Mouse (Mus musculus): ENCODE results near the gene Fam189a2. TPM values are rescaled to one million over a fixed set of nuclear protein-coding genes. Genes with fewer than 3 reads are reported as not detected.

The Fam189a2 gene
- polyA plus RNA-seq, 1 experiment from 2014 or later = 0.19 TPM

GRCm38 (mm10) chr19:23948301-23949000 is 82.4 kb downstream of the Fam189a2 start:
- Histone ChIP-seq H3K4me3 (ENCODE audit: low read depth, low read length) (no peak overlapping the region), H3K36me3 (ENCODE audit: control insufficient read depth, insufficient read depth, low read length) (no peaks in the 10 kb centered on the region), H3K9me3 (ENCODE audit: control insufficient read depth, low read length) (no peaks in the 10 kb centered on the region), H3K27ac (ENCODE audit: low read depth, low read length) (no peak overlapping the region), H3K27me3 (replicated peaks; ENCODE audit: control insufficient read depth, insufficient read depth, low read length) (no peaks in the 10 kb centered on the region), H3K4me1 (replicated peaks; ENCODE audit: control insufficient read depth, insufficient read depth, low read length) (no peaks in the 10 kb centered on the region), H3K4me2 (no peak overlapping the region), H3K9ac (ENCODE audit: low read depth, low read length) (no peak overlapping the region)
- ATAC-seq (replicated peaks; ENCODE audit: low FRiP score) = no peak
- 51% methylated on average over 12 of the region's 12 CpGs for WGBS
- DNase-seq (ENCODE audit: low spot score) = no peak

DNA sequence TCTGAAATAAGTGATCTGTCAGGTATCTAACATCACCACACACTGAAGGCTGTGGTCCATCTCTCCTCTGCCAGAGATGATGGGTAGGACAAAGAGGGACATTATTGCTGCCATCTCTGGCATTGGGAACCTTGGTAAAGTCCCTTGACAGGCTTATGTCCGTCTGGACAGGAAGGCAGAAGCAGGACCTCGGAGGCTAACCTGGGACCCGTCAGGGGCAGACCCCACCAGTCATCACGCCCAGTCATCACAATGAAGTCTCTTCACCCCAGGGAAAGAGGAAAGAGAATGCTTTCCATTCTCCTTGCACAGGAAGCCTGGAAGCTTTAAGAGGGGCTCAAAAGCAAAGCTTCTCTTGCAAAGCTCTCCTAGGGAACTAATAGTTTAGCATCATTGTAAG is 82.9 kb downstream of the Fam189a2 start:
- Histone ChIP-seq H3K9ac (ENCODE audit: low read depth, low read length) (no peak overlapping the region), H3K36me3 (ENCODE audit: control insufficient read depth, insufficient read depth, low read length) (no peaks in the 10 kb centered on the region), H3K4me2 (no peak overlapping the region), H3K27ac (ENCODE audit: low read depth, low read length) (no peak overlapping the region), H3K4me1 (replicated peaks; ENCODE audit: control insufficient read depth, insufficient read depth, low read length) (no peaks in the 10 kb centered on the region), H3K4me3 (ENCODE audit: low read depth, low read length) (no peak overlapping the region), H3K9me3 (ENCODE audit: control insufficient read depth, low read length) (no peaks in the 10 kb centered on the region), H3K27me3 (replicated peaks; ENCODE audit: control insufficient read depth, insufficient read depth, low read length) (no peaks in the 10 kb centered on the region)
- ATAC-seq (replicated peaks; ENCODE audit: low FRiP score) (no peak), DNase-seq (ENCODE audit: low spot score) (no peak)
- 53% methylated on average over 4 of the region's 4 CpGs for WGBS

DNA sequence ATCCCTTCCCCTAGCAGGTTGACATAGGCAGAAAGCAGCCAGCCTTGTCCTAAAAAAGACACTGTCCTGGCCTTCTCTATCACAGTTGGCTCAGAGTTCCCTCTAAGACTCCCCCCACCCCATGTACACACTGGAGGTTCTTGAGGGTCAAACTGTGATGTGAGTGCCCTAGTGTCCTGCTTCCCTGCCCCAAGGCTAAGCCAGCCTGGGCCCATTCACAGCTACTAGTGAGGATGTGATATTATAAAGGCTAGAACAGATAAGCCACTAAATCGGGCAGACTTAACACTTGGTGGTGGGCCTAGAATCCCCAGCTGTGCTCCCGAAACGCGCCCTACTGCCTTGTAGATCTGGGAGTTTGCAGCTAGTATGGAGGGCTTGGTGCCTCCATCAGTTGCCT is 84.1 kb downstream of the Fam189a2 start:
- no peak for ATAC-seq (replicated peaks; ENCODE audit: low FRiP score)
- WGBS = 67% methylated on average over 4 of the region's 4 CpGs
- H3K9ac ChIP-seq (ENCODE audit: low read depth, low read length) = no peak overlapping the region

GRCm38 (mm10) chr19:23946026-23946685 is 84.7 kb downstream of the Fam189a2 start:
- no peaks in the 10 kb centered on the region for H3K9me3 ChIP-seq (ENCODE audit: control insufficient read depth, low read length)
- no peak overlapping the region for H3K27ac ChIP-seq (ENCODE audit: low read depth, low read length)
- no peak overlapping the region for H3K4me3 ChIP-seq (ENCODE audit: low read depth, low read length)
- H3K9ac ChIP-seq (ENCODE audit: low read depth, low read length) = no peak overlapping the region
- whole genome bisulfite sequencing = 73% methylated on average over 6 of the region's 6 CpGs
- no peaks in the 10 kb centered on the region for H3K36me3 ChIP-seq (ENCODE audit: control insufficient read depth, insufficient read depth, low read length)
- ATAC-seq (replicated peaks; ENCODE audit: low FRiP score) (no peak), DNase-seq (ENCODE audit: low spot score) (no peak)
- H3K4me1 ChIP-seq (replicated peaks; ENCODE audit: control insufficient read depth, insufficient read depth, low read length) = no peaks in the 10 kb centered on the region
- no peak overlapping the region for H3K4me2 ChIP-seq
- no peaks in the 10 kb centered on the region for H3K27me3 ChIP-seq (replicated peaks; ENCODE audit: control insufficient read depth, insufficient read depth, low read length)

More for the DNA sequence above, 84.1 kb downstream of the Fam189a2 start:
- no peaks in the 10 kb centered on the region for H3K9me3 ChIP-seq (ENCODE audit: control insufficient read depth, low read length)
- H3K27ac ChIP-seq (ENCODE audit: low read depth, low read length) = no peak overlapping the region
- no peak overlapping the region for H3K4me2 ChIP-seq
- no peaks in the 10 kb centered on the region for H3K27me3 ChIP-seq (replicated peaks; ENCODE audit: control insufficient read depth, insufficient read depth, low read length)
- H3K36me3 ChIP-seq (ENCODE audit: control insufficient read depth, insufficient read depth, low read length) = no peaks in the 10 kb centered on the region
- DNase-seq (ENCODE audit: low spot score) = no peak
- H3K4me3 ChIP-seq (ENCODE audit: low read depth, low read length) = no peak overlapping the region
- H3K4me1 ChIP-seq (replicated peaks; ENCODE audit: control insufficient read depth, insufficient read depth, low read length) = no peaks in the 10 kb centered on the region

GRCm38 (mm10) chr19:23942886-23943285 is 87.9 kb downstream of the Fam189a2 start:
- no peaks in the 10 kb centered on the region for H3K4me1 ChIP-seq (replicated peaks; ENCODE audit: control insufficient read depth, insufficient read depth, low read length)
- WGBS = 68% methylated on average over 7 of the region's 7 CpGs
- H3K27ac ChIP-seq (ENCODE audit: low read depth, low read length) = no peak overlapping the region
- no peaks in the 10 kb centered on the region; the same call in 1 of the 2 replicates for H3K27me3 ChIP-seq (replicated peaks; ENCODE audit: control insufficient read depth, insufficient read depth, low read length)
- H3K9ac ChIP-seq (ENCODE audit: low read depth, low read length) = no peak overlapping the region
- no peaks in the 10 kb centered on the region for H3K9me3 ChIP-seq (ENCODE audit: control insufficient read depth, low read length)
- no peak overlapping the region for H3K4me3 ChIP-seq (ENCODE audit: low read depth, low read length)
- H3K36me3 ChIP-seq (ENCODE audit: control insufficient read depth, insufficient read depth, low read length) = no peaks in the 10 kb centered on the region
- no peak for ATAC-seq (replicated peaks; ENCODE audit: low FRiP score)
- H3K4me2 ChIP-seq = no peak overlapping the region
- no peak for DNase-seq (ENCODE audit: low spot score)

- Histone ChIP-seq H3K4me1 (replicated peaks; ENCODE audit: control insufficient read depth, insufficient read depth, low read length) (no peaks in the 10 kb centered on the region), H3K27me3 (replicated peaks; ENCODE audit: control insufficient read depth, insufficient read depth, low read length) (no peaks in the 10 kb centered on the region; the same call in 1 of the 2 replicates), H3K9me3 (ENCODE audit: control insufficient read depth, low read length) (no peaks in the 10 kb centered on the region), H3K4me2 (no peak overlapping the region), H3K4me3 (ENCODE audit: low read depth, low read length) (no peak overlapping the region), H3K9ac (ENCODE audit: low read depth, low read length) (no peak overlapping the region), H3K36me3 (ENCODE audit: control insufficient read depth, insufficient read depth, low read length) (no peaks in the 10 kb centered on the region), H3K27ac (ENCODE audit: low read depth, low read length) (no peak overlapping the region)
- ATAC-seq (replicated peaks; ENCODE audit: low FRiP score) (no peak), DNase-seq (ENCODE audit: low spot score) (no peak)
- WGBS = 82% methylated on average over 12 of the region's 12 CpGs
These were observed 89.3 kb downstream of the Fam189a2 start for GRCm38 (mm10) chr19:23941422-23941949.

DNA sequence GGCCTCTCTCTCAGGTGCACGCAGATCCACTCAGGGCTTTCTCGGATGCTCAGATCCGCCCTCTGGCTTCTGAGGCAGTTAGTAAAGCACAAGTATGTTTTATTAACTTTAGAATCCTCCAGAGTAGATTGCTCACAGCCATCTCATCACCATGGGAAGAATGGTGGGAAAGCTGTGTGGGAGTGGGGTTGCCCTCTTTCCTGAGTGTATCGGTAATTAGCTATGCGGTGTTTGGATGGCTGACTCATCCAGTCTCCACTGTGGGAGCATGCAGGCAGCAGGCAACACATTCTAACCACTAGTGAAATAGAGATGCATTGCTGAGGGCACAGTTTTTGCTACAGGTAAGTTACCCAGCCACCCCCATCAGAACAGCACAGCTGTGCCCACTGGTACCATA is 100.0 kb downstream of the Fam189a2 start:
- no peak for ATAC-seq (replicated peaks; ENCODE audit: low FRiP score)
- H3K4me3 ChIP-seq (ENCODE audit: low read depth, low read length) = no peak overlapping the region
- WGBS = 90% methylated on average over 5 of the region's 5 CpGs
- H3K27me3 ChIP-seq (replicated peaks; ENCODE audit: control insufficient read depth, insufficient read depth, low read length) = no peaks in the 10 kb centered on the region
- no peaks in the 10 kb centered on the region for H3K36me3 ChIP-seq (ENCODE audit: control insufficient read depth, insufficient read depth, low read length)
- H3K27ac ChIP-seq (ENCODE audit: low read depth, low read length) = no peak overlapping the region
- no peaks in the 10 kb centered on the region for H3K4me1 ChIP-seq (replicated peaks; ENCODE audit: control insufficient read depth, insufficient read depth, low read length)
- H3K9ac ChIP-seq (ENCODE audit: low read depth, low read length) = no peak overlapping the region
- H3K9me3 ChIP-seq (ENCODE audit: control insufficient read depth, low read length) = no peaks in the 10 kb centered on the region
- no peak overlapping the region for H3K4me2 ChIP-seq
- DNase-seq (ENCODE audit: low spot score) = no peak

DNA sequence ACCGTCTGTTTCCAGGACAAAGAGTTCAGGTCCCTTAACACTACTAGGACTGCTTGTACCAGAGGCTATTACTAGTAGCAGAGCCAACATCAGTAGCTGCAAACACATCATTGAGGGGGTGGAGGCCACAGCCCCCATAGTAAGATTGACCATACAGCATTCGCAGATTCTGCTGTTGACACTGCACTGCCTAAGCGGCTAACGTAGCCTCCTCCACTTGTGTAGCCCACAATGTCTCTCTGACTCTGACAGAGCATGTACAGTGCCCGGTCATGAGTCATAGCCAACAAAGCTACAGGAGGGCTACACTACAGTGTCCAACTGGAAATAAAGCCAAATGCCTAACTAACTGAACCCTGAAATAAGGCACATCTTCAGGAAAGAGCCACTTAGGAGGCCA is 105.3 kb downstream of the Fam189a2 start:
- DNase-seq (ENCODE audit: low spot score) (no peak), ATAC-seq (replicated peaks; ENCODE audit: low FRiP score) (no peak)
- Histone ChIP-seq H3K27me3 (replicated peaks; ENCODE audit: control insufficient read depth, insufficient read depth, low read length) (no peaks in the 10 kb centered on the region), H3K9ac (ENCODE audit: low read depth, low read length) (no peak overlapping the region), H3K4me2 (no peak overlapping the region), H3K36me3 (ENCODE audit: control insufficient read depth, insufficient read depth, low read length) (no peaks in the 10 kb centered on the region), H3K9me3 (ENCODE audit: control insufficient read depth, low read length) (no peaks in the 10 kb centered on the region), H3K4me3 (ENCODE audit: low read depth, low read length) (no peak overlapping the region), H3K27ac (ENCODE audit: low read depth, low read length) (no peak overlapping the region), H3K4me1 (replicated peaks; ENCODE audit: control insufficient read depth, insufficient read depth, low read length) (no peaks in the 10 kb centered on the region)
- WGBS = 85% methylated on average over 5 of the region's 5 CpGs

GRCm38 (mm10) chr19:23924791-23925190 is 106.0 kb downstream of the Fam189a2 start:
- Histone ChIP-seq H3K4me1 (replicated peaks; ENCODE audit: control insufficient read depth, insufficient read depth, low read length) (no peaks in the 10 kb centered on the region), H3K27ac (ENCODE audit: low read depth, low read length) (no peak overlapping the region), H3K4me2 (no peak overlapping the region), H3K36me3 (ENCODE audit: control insufficient read depth, insufficient read depth, low read length) (no peaks in the 10 kb centered on the region), H3K9ac (ENCODE audit: low read depth, low read length) (no peak overlapping the region), H3K4me3 (ENCODE audit: low read depth, low read length) (no peak overlapping the region), H3K27me3 (replicated peaks; ENCODE audit: control insufficient read depth, insufficient read depth, low read length) (no peaks in the 10 kb centered on the region), H3K9me3 (ENCODE audit: control insufficient read depth, low read length) (no peaks in the 10 kb centered on the region)
- no peak for DNase-seq (ENCODE audit: low spot score)
- WGBS = 83% methylated on average over 9 of the region's 9 CpGs
- no peak for ATAC-seq (replicated peaks; ENCODE audit: low FRiP score)

Data from liver, embryonic 11.5 days (tissue).